Mouse (Mus musculus): Measurements from ENCODE around the gene Apbb2.

- no peak for TF ChIP-seq GATA1 (IDR thresholded peaks at IDR 0.05; ENCODE audit: borderline replicate concordance, low read length)
- no peak for TF ChIP-seq FLI1 (IDR thresholded peaks at IDR 0.05; ENCODE audit: low read length)
Measured at GRCm38 (mm10) chr5:66576299-66576698, 42.3 kb downstream of the Apbb2 start.
